8 mouse cellular contexts compared by ENCODE assay signal in the genomic region with DNA sequence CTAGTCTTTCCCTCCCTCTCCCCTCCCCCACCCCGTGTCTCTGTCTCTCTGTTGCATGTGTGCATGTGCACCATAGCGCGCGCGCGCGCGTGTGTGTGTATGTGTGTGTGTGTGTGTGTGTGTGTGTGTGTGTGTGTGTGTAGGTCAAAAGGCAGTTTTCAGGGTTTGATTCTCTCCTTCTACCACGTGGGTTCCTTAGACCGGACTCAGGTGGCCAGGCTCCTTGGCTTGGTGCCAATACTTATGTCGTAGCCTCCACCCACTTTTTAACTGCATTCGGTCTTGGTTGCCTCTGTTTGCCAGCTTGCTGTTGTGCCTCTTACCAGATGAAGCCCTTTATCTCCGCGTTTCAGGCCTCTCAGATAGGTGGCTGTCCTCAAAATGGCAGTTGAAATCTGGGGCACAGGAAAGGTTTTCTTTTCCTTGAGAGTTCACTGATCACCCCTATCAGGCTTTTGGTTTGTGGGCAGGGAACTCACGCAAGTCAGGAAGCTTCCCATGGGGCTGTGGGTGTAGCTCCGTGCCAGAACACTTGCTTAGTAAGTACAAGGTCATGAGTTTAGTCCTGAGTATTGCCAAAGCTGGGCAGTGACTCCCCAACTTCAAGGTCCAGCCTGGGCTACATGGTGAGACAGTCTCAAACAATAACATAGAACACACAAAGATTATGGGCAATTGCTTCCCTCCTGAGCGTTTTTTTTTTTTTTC. TPM values are rescaled to one million over a fixed set of nuclear protein-coding genes. Genes with fewer than 3 reads are reported as not detected.
DNase-seq lines count a peak whose midpoint lies in the region; ATAC-seq and TF ChIP-seq lines count a peak whose summit lies in the region.

No protein-coding gene starts in this region.

- no peak overlapping the region for H3K27ac ChIP-seq in midbrain, embryonic 10.5 days (replicated peaks)
- no peak overlapping the region for H3K27ac ChIP-seq in midbrain, postnatal 0 days (ENCODE audit: low read depth, low read length)

- H3K9me3 ChIP-seq in midbrain, embryonic 10.5 days (replicated peaks) = no peaks in the 10 kb centered on the region
- H3K9me3 ChIP-seq in midbrain, postnatal 0 days (ENCODE audit: low read length) = no peaks in the 10 kb centered on the region

- H3K36me3 ChIP-seq in midbrain, embryonic 10.5 days = no peaks in the 10 kb centered on the region
- H3K36me3 ChIP-seq in midbrain, postnatal 0 days (ENCODE audit: insufficient read depth, low read length) = no peaks in the 10 kb centered on the region

- H3K27me3 ChIP-seq in midbrain, embryonic 10.5 days (ENCODE audit: low read depth, poor library complexity, severe bottlenecking) = peaks cover 73% of the 10 kb centered on the region
- H3K27me3 ChIP-seq in midbrain, postnatal 0 days (ENCODE audit: insufficient read depth, low read length) = peaks cover 58% of the 10 kb centered on the region

- no peak overlapping the region for H3K4me2 ChIP-seq in midbrain, postnatal 0 days (ENCODE audit: low read depth, low read length, poor library complexity, severe bottlenecking)

- no peak overlapping the region for H3K4me3 ChIP-seq in midbrain, embryonic 10.5 days
- H3K4me3 ChIP-seq in midbrain, postnatal 0 days (ENCODE audit: low read depth, low read length) = no peak overlapping the region

- no peak for ATAC-seq in midbrain, postnatal 0 days (ENCODE audit: low FRiP score)
- no peak for ATAC-seq in monocyte, adult 5-6 weeks (replicated peaks; ENCODE audit: insufficient number of reproducible peaks, low FRiP score, low TSS enrichment, poor library complexity, severe bottlenecking)

- peak; percentile 27 for DNase-seq in midbrain, embryonic 10.5 days (ENCODE audit: low spot score)
- no peak for DNase-seq in midbrain, postnatal 0 days (ENCODE audit: low spot score)
- DNase-seq in adrenal gland, postnatal 25 days = peak; percentile 12
- peak; percentile 64 for DNase-seq in kidney, adult 9 months
- peak; percentile 22 to 36 for DNase-seq in lung, postnatal 4 days
- DNase-seq in testis, postnatal 10 days (ENCODE audit: low spot score) = no peak
- no peak for DNase-seq in left cerebral cortex, adult 18-20 months (ENCODE audit: low spot score in 2 of 2)

- peaks cover 21% of the 10 kb centered on the region for H3K4me1 ChIP-seq in midbrain, embryonic 10.5 days
- no peaks in the 10 kb centered on the region for H3K4me1 ChIP-seq in midbrain, postnatal 0 days (ENCODE audit: insufficient read depth, low read length)

- no peak for TF ChIP-seq CTCF in midbrain, postnatal 0 days (IDR thresholded peaks at IDR 0.05)

- 36% methylated on average over 17 of the region's 17 CpGs for WGBS in midbrain, embryonic 10.5 days
- WGBS in midbrain, postnatal 0 days = 39% methylated on average over 17 of the region's 17 CpGs

- H3K9ac ChIP-seq in midbrain, postnatal 0 days (replicated peaks; ENCODE audit: low read length, poor library complexity, severe bottlenecking) = no peak overlapping the region

RNA-seq across cellular contexts. Expression of a gene that starts 1.7 kb away (rescaled TPM):
- 0.87 and 1.0 TPM in 2 replicates for polyA plus RNA-seq in midbrain, embryonic 10.5 days (2016; fragmentation: Nextera tagmentation; extraction: Ambion mirVana)
- 3.1 and 5.6 TPM in 2 replicates for total RNA-seq in midbrain, postnatal 0 days (2014; rRNA removed)
- 4.0 and 4.4 TPM in 2 replicates for polyA plus RNA-seq in midbrain, postnatal 0 days (2015; fragmentation: Nextera tagmentation; extraction: Ambion mirVana)
- 5.7 and 7.4 TPM in 2 replicates for total RNA-seq in adrenal gland, postnatal 25 days (2021)
- total RNA-seq in monocyte, adult 5-6 weeks (2017) = not detected in 3 replicates
- total RNA-seq in left cerebral cortex, adult 18-20 months (2021) = 1 to 10 TPM; 1.9 TPM

RNA-seq across cellular contexts. Expression of a gene that starts 13.7 kb away (rescaled TPM):
- polyA plus RNA-seq in midbrain, embryonic 10.5 days (2016; fragmentation: Nextera tagmentation; extraction: Ambion mirVana) = 2.4 and 3.5 TPM in 2 replicates
- 2.5 TPM in 2 replicates for total RNA-seq in midbrain, postnatal 0 days (2014; rRNA removed)
- 1.1 and 1.3 TPM in 2 replicates for polyA plus RNA-seq in midbrain, postnatal 0 days (2015; fragmentation: Nextera tagmentation; extraction: Ambion mirVana)
- 6.0 and 6.8 TPM in 2 replicates for total RNA-seq in adrenal gland, postnatal 25 days (2021)
- total RNA-seq in monocyte, adult 5-6 weeks (2017) = 5.0 to 6.5 TPM (median 5.9 TPM) in 3 replicates
- 1 to 10 TPM; 4.5 to 5.2 TPM for total RNA-seq in left cerebral cortex, adult 18-20 months (2021)

RNA-seq across cellular contexts. Expression of a gene that starts 31.9 kb away (rescaled TPM):
- polyA plus RNA-seq in midbrain, embryonic 10.5 days (2016; fragmentation: Nextera tagmentation; extraction: Ambion mirVana) = not detected in 2 replicates
- total RNA-seq in midbrain, postnatal 0 days (2014; rRNA removed) = not detected in 2 replicates
- 0.11 and 0.15 TPM in 2 replicates for polyA plus RNA-seq in midbrain, postnatal 0 days (2015; fragmentation: Nextera tagmentation; extraction: Ambion mirVana)
- 0.46 TPM in 1 of 2 replicates, not detected in the other for total RNA-seq in adrenal gland, postnatal 25 days (2021)
- total RNA-seq in monocyte, adult 5-6 weeks (2017) = 0.32 to 1.6 TPM (median 0.76 TPM) in 3 replicates
- not detected for total RNA-seq in left cerebral cortex, adult 18-20 months (2021)

RNA-seq across cellular contexts. Expression of a gene that starts 37.7 kb away (rescaled TPM):
- polyA plus RNA-seq in midbrain, embryonic 10.5 days (2016; fragmentation: Nextera tagmentation; extraction: Ambion mirVana) = 0.10 and 0.14 TPM in 2 replicates
- total RNA-seq in midbrain, postnatal 0 days (2014; rRNA removed) = 0.09 TPM in 1 of 2 replicates, not detected in the other
- 0.23 and 0.44 TPM in 2 replicates for polyA plus RNA-seq in midbrain, postnatal 0 days (2015; fragmentation: Nextera tagmentation; extraction: Ambion mirVana)
- total RNA-seq in adrenal gland, postnatal 25 days (2021) = 1.1 and 2.6 TPM in 2 replicates
- total RNA-seq in monocyte, adult 5-6 weeks (2017) = 3.2 to 7.0 TPM (median 5.8 TPM) in 3 replicates
- total RNA-seq in left cerebral cortex, adult 18-20 months (2021) = 1 to 10 TPM in 1 of 2 experiments, under 1 TPM in 1; 0.35 to 1.3 TPM

RNA-seq across cellular contexts. Expression of a gene that starts 59.7 kb away (rescaled TPM):
- not detected in 2 replicates for polyA plus RNA-seq in midbrain, embryonic 10.5 days (2016; fragmentation: Nextera tagmentation; extraction: Ambion mirVana)
- total RNA-seq in midbrain, postnatal 0 days (2014; rRNA removed) = not detected in 2 replicates
- polyA plus RNA-seq in midbrain, postnatal 0 days (2015; fragmentation: Nextera tagmentation; extraction: Ambion mirVana) = not detected in 2 replicates
- not detected in 2 replicates for total RNA-seq in adrenal gland, postnatal 25 days (2021)
- total RNA-seq in monocyte, adult 5-6 weeks (2017) = 3.0 to 5.9 TPM (median 3.4 TPM) in 3 replicates
- total RNA-seq in left cerebral cortex, adult 18-20 months (2021) = not detected

Comparison
In these comparisons a context has a peak if more than half of its experiments do, and no peak if none do; other contexts are left out.
1. DNase-seq: peak in midbrain, embryonic 10.5 days (single experiment), adrenal gland, postnatal 25 days (single experiment), kidney, adult 9 months (single experiment) and lung, postnatal 4 days (2 of 2); none in midbrain, postnatal 0 days (single experiment), testis, postnatal 10 days (single experiment) and left cerebral cortex, adult 18-20 months (0 of 2).